Comparison of ENCODE assay signal across 10 mouse cellular contexts in genomic region chr9:111149188-111149945, GRCm38 (mm10). TPM values are rescaled to one million over a fixed set of nuclear protein-coding genes. Genes with fewer than 3 reads are reported as not detected.
DNase-seq lines count a peak whose midpoint lies in the region; ATAC-seq and TF ChIP-seq lines count a peak whose summit lies in the region.
"Had no signal": no experiment of that assay in that cellular context is flagged by ENCODE, and none has a peak within 500 bp of the region (broad histone marks: within the 10 kb centered on the region; RNA-seq: fewer than 3 reads in every experiment).

No protein-coding gene starts in this region.

- H3K4me1 ChIP-seq in embryonic facial prominence, embryonic 11.5 days (ENCODE audit: control insufficient read depth, insufficient read depth, low read length) = no peaks in the 10 kb centered on the region
- peaks cover 17% of the 10 kb centered on the region for H3K4me1 ChIP-seq in embryonic facial prominence, embryonic 10.5 days
- peaks cover 17% of the 10 kb centered on the region for H3K4me1 ChIP-seq in kidney, adult 2 months (ENCODE audit: control insufficient read depth, insufficient read depth, low read length)
- no peaks in the 10 kb centered on the region; the same call in 1 of the 2 replicates for H3K4me1 ChIP-seq in neural tube, embryonic 15.5 days

- no peaks in the 10 kb centered on the region for H3K27me3 ChIP-seq in embryonic facial prominence, embryonic 11.5 days (ENCODE audit: control insufficient read depth, insufficient read depth, low read length)
- no peaks in the 10 kb centered on the region for H3K27me3 ChIP-seq in embryonic facial prominence, embryonic 10.5 days (replicated peaks; ENCODE audit: low read depth, poor library complexity, severe bottlenecking)
- no peaks in the 10 kb centered on the region for H3K27me3 ChIP-seq in kidney, adult 2 months (replicated peaks; ENCODE audit: control insufficient read depth, insufficient read depth, low read length)
- no peaks in the 10 kb centered on the region for H3K27me3 ChIP-seq in myocyte (ENCODE audit: control insufficient read depth, insufficient read depth, insufficient read length)
- H3K27me3 ChIP-seq in neural tube, embryonic 15.5 days (replicated peaks) = no peaks in the 10 kb centered on the region
- H3K27me3 ChIP-seq: CH12.LX; embryonic facial prominence, embryonic 12.5 days had no signal

- no peak overlapping the region for H3K4me3 ChIP-seq in embryonic facial prominence, embryonic 11.5 days (ENCODE audit: low read depth, low read length)
- no peak overlapping the region for H3K4me3 ChIP-seq in embryonic facial prominence, embryonic 10.5 days
- H3K4me3 ChIP-seq in kidney, adult 2 months (ENCODE audit: insufficient read depth, low read depth, low read length) = no peak overlapping the region
- H3K4me3 ChIP-seq in myocyte = no peak overlapping the region
- H3K4me3 ChIP-seq in neural tube, embryonic 15.5 days (replicated peaks) = no peak overlapping the region
- H3K4me3 ChIP-seq: embryonic facial prominence, embryonic 12.5 days had no signal

- peaks cover 53% of the 10 kb centered on the region for H3K79me2 ChIP-seq in myocyte (ENCODE audit: control insufficient read depth, insufficient read depth)

- no peaks in the 10 kb centered on the region for H3K9me3 ChIP-seq in embryonic facial prominence, embryonic 11.5 days (replicated peaks; ENCODE audit: control insufficient read depth, low read length)
- H3K9me3 ChIP-seq in embryonic facial prominence, embryonic 10.5 days = no peaks in the 10 kb centered on the region
- no peaks in the 10 kb centered on the region for H3K9me3 ChIP-seq in neural tube, embryonic 15.5 days (replicated peaks)
- H3K9me3 ChIP-seq: embryonic facial prominence, embryonic 12.5 days had no signal

- no peaks in the 10 kb centered on the region for H3K36me3 ChIP-seq in embryonic facial prominence, embryonic 11.5 days (replicated peaks; ENCODE audit: control insufficient read depth, insufficient read depth, low read depth, low read length)
- no peaks in the 10 kb centered on the region for H3K36me3 ChIP-seq in embryonic facial prominence, embryonic 10.5 days (replicated peaks)
- H3K36me3 ChIP-seq in kidney, adult 2 months (ENCODE audit: control insufficient read depth, insufficient read depth, low read length) = no peaks in the 10 kb centered on the region
- no peaks in the 10 kb centered on the region for H3K36me3 ChIP-seq in myocyte (ENCODE audit: control insufficient read depth, insufficient read depth)
- H3K36me3 ChIP-seq in neural tube, embryonic 15.5 days = no peaks in the 10 kb centered on the region
- H3K36me3 ChIP-seq: embryonic facial prominence, embryonic 12.5 days had no signal

- H3K9ac ChIP-seq in embryonic facial prominence, embryonic 11.5 days (replicated peaks; ENCODE audit: low read length) = no peak overlapping the region
- H3K9ac ChIP-seq in neural tube, embryonic 15.5 days (replicated peaks) = no peak overlapping the region
- H3K9ac ChIP-seq: embryonic facial prominence, embryonic 12.5 days had no signal

- H3K27ac ChIP-seq in embryonic facial prominence, embryonic 11.5 days (replicated peaks; ENCODE audit: low read depth, low read length) = no peak overlapping the region
- no peak overlapping the region for H3K27ac ChIP-seq in embryonic facial prominence, embryonic 10.5 days (replicated peaks)
- H3K27ac ChIP-seq in kidney, adult 2 months (ENCODE audit: insufficient read depth, low read depth, low read length) = 0 out of 2 replicates have a peak overlapping the region, but pooled peaks have one; percentile 39
- H3K27ac ChIP-seq in neural tube, embryonic 15.5 days (replicated peaks) = no peak overlapping the region
- H3K27ac ChIP-seq: embryonic facial prominence, embryonic 12.5 days had no signal

- H3K4me2 ChIP-seq in embryonic facial prominence, embryonic 11.5 days (ENCODE audit: low read depth, low read length) = no peak overlapping the region
- peak overlapping the region; percentile 48 for H3K4me2 ChIP-seq in myocyte (ENCODE audit: low read depth)
- H3K4me2 ChIP-seq in neural tube, embryonic 15.5 days = no peak overlapping the region
- H3K4me2 ChIP-seq: embryonic facial prominence, embryonic 12.5 days had no signal

- peak; percentile 20; the same call in 1 of the 2 replicates for TF ChIP-seq CTCF in kidney, adult 2 months (conservative IDR thresholded peaks at IDR 0.05; ENCODE audit: insufficient read depth, insufficient read length, low read depth, low read length)

- 56% methylated on average over 5 of the region's 5 CpGs for WGBS in embryonic facial prominence, embryonic 11.5 days
- WGBS in embryonic facial prominence, embryonic 10.5 days = 58% methylated on average over 5 of the region's 5 CpGs
- WGBS in kidney, adult 2 months = 19% methylated on average over 5 of the region's 5 CpGs
- 75% methylated on average over 5 of the region's 5 CpGs for WGBS in neural tube, embryonic 15.5 days

- no peak for TF ChIP-seq POLR2A in kidney, adult 2 months (IDR thresholded peaks at IDR 0.05; ENCODE audit: low read depth, low read length)
- TF ChIP-seq POLR2A in myocyte (IDR thresholded peaks at IDR 0.05; ENCODE audit: insufficient read length, low read depth) = no peak

- ATAC-seq in embryonic facial prominence, embryonic 11.5 days (replicated peaks; ENCODE audit: insufficient number of reproducible peaks, low FRiP score, low TSS enrichment, low read depth) = no peak
- ATAC-seq in neural tube, embryonic 15.5 days (ENCODE audit: low FRiP score) = no peak

- DNase-seq in embryonic facial prominence, embryonic 11.5 days (ENCODE audit: low spot score) = peak; percentile 18
- no peak for DNase-seq in embryonic facial prominence, embryonic 10.5 days (ENCODE audit: low spot score)
- DNase-seq in gastrocnemius, postnatal 10 days = peak; percentile 17
- DNase-seq in kidney, adult 2 months = peak; percentile 93
- DNase-seq in right cerebral cortex, postnatal 14 days = no peak
- DNase-seq in layer of hippocampus, adult 8-10 months (ENCODE audit: low spot score in 2 of 2) = no peak

- H3ac ChIP-seq in myocyte (ENCODE audit: control insufficient read depth, insufficient read length) = no peak overlapping the region

TF ChIP-seq in myocyte, 11 proteins besides CTCF, POLR2A, EP300 and RAD21:
- TF ChIP-seq USF1 (IDR thresholded peaks at IDR 0.05; ENCODE audit: low read depth) = no peak
- peak in 1 of 3 experiments; percentile 46 for TF ChIP-seq MYOD1 (IDR thresholded peaks at IDR 0.05; ENCODE audit: control insufficient read depth in 1 of 3, insufficient read length in 2 of 3, low read depth in 2 of 3)

RNA-seq across cellular contexts. Expression of gene Lrrfip2, which starts 32.0 kb away (rescaled TPM):
- 48.4 and 49.2 TPM in 2 replicates for polyA plus RNA-seq in embryonic facial prominence, embryonic 11.5 days (2014; fragmentation: Nextera tagmentation; extraction: Ambion mirVana)
- polyA plus RNA-seq in embryonic facial prominence, embryonic 10.5 days (2016; fragmentation: Nextera tagmentation; extraction: Ambion mirVana) = 38.6 and 39.4 TPM in 2 replicates
- 10 to 100 TPM; 72.3 to 80.8 TPM for total RNA-seq in gastrocnemius, postnatal 10 days (2021)
- polyA plus RNA-seq in kidney, adult 2 months (2012; rRNA removed) = 10.7 and 12.7 TPM in 2 replicates
- polyA plus RNA-seq in myocyte (2012; fragmentation: generic; extraction: Trizol) = 27.8 TPM
- 46.0 and 46.7 TPM in 2 replicates for polyA plus RNA-seq in neural tube, embryonic 15.5 days (2015; fragmentation: Nextera tagmentation; extraction: Ambion mirVana)
- total RNA-seq in layer of hippocampus, adult 8-10 months (2022) = 10 to 100 TPM; 34.6 to 46.1 (median 40.6) TPM

Comparison
In these comparisons a context has a peak if more than half of its experiments do, and no peak if none do; other contexts are left out.
1. DNase-seq: peak in embryonic facial prominence, embryonic 11.5 days (single experiment), gastrocnemius, postnatal 10 days (single experiment) and kidney, adult 2 months (single experiment); none in embryonic facial prominence, embryonic 10.5 days (single experiment), right cerebral cortex, postnatal 14 days (single experiment) and layer of hippocampus, adult 8-10 months (0 of 2).